Mouse (Mus musculus): ENCODE measurements around the gene Prdm5. TPM values are rescaled to one million over a fixed set of nuclear protein-coding genes. Genes with fewer than 3 reads are reported as not detected.

The Prdm5 gene
- polyA plus RNA-seq (2012; rRNA removed) (18.9 and 26.4 TPM in 2 replicates), polyA plus RNA-seq (2014; fragmentation: Nextera tagmentation; extraction: Ambion mirVana) (25.6 and 26.0 TPM in 2 replicates)

DNA sequence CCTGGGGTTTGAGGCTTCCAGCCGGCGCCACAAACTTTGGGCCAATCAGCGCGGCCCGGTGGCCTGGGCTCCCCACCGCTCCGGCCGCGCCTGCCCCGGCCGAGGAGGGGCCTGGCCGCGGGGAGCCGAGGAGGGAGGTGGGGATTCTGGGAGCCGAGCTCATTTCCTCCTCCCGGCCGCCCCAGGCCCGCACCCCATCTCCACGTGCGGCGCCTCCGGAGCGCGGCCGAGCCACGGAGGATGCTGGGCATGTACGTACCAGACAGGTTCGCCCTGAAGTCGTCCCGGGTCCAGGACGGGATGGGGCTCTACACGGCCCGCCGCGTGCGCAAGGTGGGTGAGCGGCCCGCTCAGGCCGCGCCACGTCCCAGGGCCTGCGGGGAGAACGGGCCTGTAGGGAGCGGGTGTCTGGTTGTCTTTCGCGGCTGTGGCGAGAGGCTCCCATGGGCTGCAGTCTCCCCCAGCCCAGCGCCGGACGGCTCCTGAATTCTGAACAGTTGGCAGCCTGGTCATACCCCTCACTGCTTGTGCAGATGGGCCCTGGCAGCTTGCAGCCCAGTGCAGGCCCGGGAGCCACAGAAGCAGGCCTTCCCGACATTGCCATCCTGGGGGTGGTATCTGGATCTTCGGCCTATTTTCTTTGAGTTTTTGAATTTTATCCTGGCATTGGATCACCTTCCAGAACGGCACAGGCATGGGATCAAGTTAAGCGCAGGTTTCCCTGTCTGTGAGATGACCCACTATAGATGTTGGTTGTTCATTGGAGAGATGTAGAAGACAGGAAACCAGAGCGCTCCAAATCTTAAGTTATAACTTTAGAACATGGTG, at the start of gene Prdm5:
TSS of gene Prdm5 (plus strand) at position 128 of the 828 bp plus-strand sequence.
- Histone ChIP-seq H3K36me3 (ENCODE audit: control insufficient read depth, insufficient read depth, low read length) (no peaks in the 10 kb centered on the region), H3K27me3 (ENCODE audit: control insufficient read depth, insufficient read depth, low read length) (no peaks in the 10 kb centered on the region), H3K27ac (replicated peaks; ENCODE audit: low read depth, low read length) (peak within 1 kb of the TSS; percentile 87), H3K9ac (ENCODE audit: low read depth, low read length, severe bottlenecking) (peak within 1 kb of the TSS; percentile 94), H3K4me1 (ENCODE audit: control insufficient read depth, insufficient read depth, low read length) (peaks cover 7% of the 10 kb centered on the region), H3K4me3 (replicated peaks; ENCODE audit: low read length) (peak within 1 kb of the TSS; percentile 62), H3K4me2 (replicated peaks; ENCODE audit: low read depth, low read length, severe bottlenecking) (peak within 1 kb of the TSS; percentile 70), H3K9me3 (ENCODE audit: control insufficient read depth, low read length) (no peaks in the 10 kb centered on the region)
- ATAC-seq (ENCODE audit: low FRiP score, low read depth) (peak; percentile 94), DNase-seq (ENCODE audit: low spot score) (peak; percentile 63)
- WGBS = 4% methylated on average over 54 of the region's 56 CpGs
- TF ChIP-seq POLR2A (IDR thresholded peaks at IDR 0.05; ENCODE audit: borderline replicate concordance, extremely low read depth, insufficient read depth, insufficient read length) = peak; percentile 24; the same call in 1 of the 2 replicates

DNA sequence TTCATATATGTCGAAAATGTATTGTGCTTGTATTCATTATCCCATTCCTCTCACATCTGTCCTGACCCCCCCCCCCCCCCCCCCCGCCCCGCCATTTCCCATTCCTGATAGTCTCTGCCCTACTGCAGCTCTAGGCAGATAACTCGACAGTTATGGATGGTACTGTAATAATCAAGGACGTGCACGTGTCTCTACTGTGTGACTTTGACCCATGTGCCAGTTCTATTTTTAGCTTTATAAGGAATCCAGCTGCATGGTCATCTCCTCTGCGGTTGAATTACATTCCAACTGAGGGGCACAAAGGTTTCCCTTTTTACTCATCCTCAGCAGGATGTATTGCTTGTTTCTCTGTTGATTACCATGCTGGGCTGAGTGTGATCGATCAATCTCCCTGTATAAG, 39.3 kb upstream of the Prdm5 start:
- no peak for ATAC-seq (ENCODE audit: low FRiP score, low read depth)
- H3K27ac ChIP-seq (replicated peaks; ENCODE audit: low read depth, low read length) = no peak overlapping the region
- 62% methylated on average over 6 of the region's 8 CpGs for WGBS
- no peak overlapping the region for H3K4me3 ChIP-seq (replicated peaks; ENCODE audit: low read length)
- no peaks in the 10 kb centered on the region for H3K9me3 ChIP-seq (ENCODE audit: control insufficient read depth, low read length)
- no peaks in the 10 kb centered on the region for H3K36me3 ChIP-seq (ENCODE audit: control insufficient read depth, insufficient read depth, low read length)
- TF ChIP-seq POLR2A (IDR thresholded peaks at IDR 0.05; ENCODE audit: borderline replicate concordance, extremely low read depth, insufficient read depth, insufficient read length) = no peak
- H3K9ac ChIP-seq (ENCODE audit: low read depth, low read length, severe bottlenecking) = no peak overlapping the region
- no peak for DNase-seq (ENCODE audit: low spot score)
- H3K4me2 ChIP-seq (replicated peaks; ENCODE audit: low read depth, low read length, severe bottlenecking) = no peak overlapping the region
- peaks cover 3% of the 10 kb centered on the region for H3K4me1 ChIP-seq (ENCODE audit: control insufficient read depth, insufficient read depth, low read length)
- H3K27me3 ChIP-seq (ENCODE audit: control insufficient read depth, insufficient read depth, low read length) = no peaks in the 10 kb centered on the region

DNA sequence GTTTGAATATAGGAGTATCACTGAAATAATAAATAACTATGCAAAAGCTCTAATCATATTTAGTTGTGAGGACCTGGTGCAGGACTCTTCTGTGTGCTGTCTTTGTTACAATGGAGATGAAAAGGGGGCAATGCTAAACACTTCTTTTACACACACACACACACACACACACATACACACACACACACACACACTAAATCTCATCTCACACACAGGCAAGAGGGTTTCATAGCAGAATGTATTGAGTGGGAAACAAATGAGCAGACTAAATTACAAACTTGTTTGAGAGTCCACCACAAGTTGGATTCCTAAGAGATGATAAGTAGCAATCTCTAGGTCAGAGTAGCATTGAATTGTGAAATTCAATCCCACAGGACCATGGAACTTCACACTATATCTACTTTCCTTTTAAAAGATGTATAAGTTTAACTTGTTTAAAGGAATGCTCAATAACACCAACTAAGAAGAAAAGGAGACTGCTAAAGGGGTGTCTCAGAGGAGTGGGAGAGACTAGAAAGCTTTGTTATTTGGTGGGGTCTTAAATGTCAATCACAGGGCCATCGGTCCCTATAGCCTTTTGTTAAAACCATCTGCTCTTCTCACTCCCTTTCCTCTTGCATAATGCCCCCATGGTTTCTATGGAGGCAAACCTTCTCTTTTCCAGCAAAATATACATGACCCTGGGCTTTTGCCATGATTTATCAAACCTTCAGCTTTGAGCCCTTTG, 35.5 kb upstream of the Prdm5 start:
- DNase-seq (ENCODE audit: low spot score) (no peak), ATAC-seq (ENCODE audit: low FRiP score, low read depth) (no peak)
- Histone ChIP-seq H3K4me2 (replicated peaks; ENCODE audit: low read depth, low read length, severe bottlenecking) (no peak overlapping the region), H3K4me3 (replicated peaks; ENCODE audit: low read length) (no peak overlapping the region), H3K9me3 (ENCODE audit: control insufficient read depth, low read length) (no peaks in the 10 kb centered on the region), H3K27ac (replicated peaks; ENCODE audit: low read depth, low read length) (no peak overlapping the region), H3K36me3 (ENCODE audit: control insufficient read depth, insufficient read depth, low read length) (no peaks in the 10 kb centered on the region), H3K9ac (ENCODE audit: low read depth, low read length, severe bottlenecking) (no peak overlapping the region), H3K27me3 (ENCODE audit: control insufficient read depth, insufficient read depth, low read length) (no peaks in the 10 kb centered on the region), H3K4me1 (ENCODE audit: control insufficient read depth, insufficient read depth, low read length) (peaks cover 3% of the 10 kb centered on the region)
- TF ChIP-seq POLR2A (IDR thresholded peaks at IDR 0.05; ENCODE audit: borderline replicate concordance, extremely low read depth, insufficient read depth, insufficient read length) = no peak
- 70% methylated on average over 1 of the region's 1 CpGs for WGBS

DNA sequence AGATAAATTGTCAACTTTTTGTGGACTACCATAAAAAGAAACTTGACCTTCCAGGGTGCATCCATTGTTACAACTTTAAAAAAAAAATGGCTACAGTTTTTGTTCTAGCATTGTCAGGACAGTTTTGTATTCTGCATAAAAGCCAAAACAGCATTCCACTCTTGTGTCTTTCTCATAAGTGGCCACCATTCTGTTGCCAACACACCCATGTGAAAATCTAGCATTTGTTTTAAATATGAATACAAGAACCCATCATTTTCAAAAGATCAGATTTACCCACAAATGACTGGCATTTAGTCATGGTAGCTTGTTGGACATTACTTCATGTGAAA, 35.0 kb upstream of the Prdm5 start:
- no peak overlapping the region for H3K27ac ChIP-seq (replicated peaks; ENCODE audit: low read depth, low read length)
- H3K36me3 ChIP-seq (ENCODE audit: control insufficient read depth, insufficient read depth, low read length) = no peaks in the 10 kb centered on the region
- no peak for DNase-seq (ENCODE audit: low spot score)
- no peaks in the 10 kb centered on the region for H3K9me3 ChIP-seq (ENCODE audit: control insufficient read depth, low read length)
- H3K27me3 ChIP-seq (ENCODE audit: control insufficient read depth, insufficient read depth, low read length) = no peaks in the 10 kb centered on the region
- H3K4me1 ChIP-seq (ENCODE audit: control insufficient read depth, insufficient read depth, low read length) = peaks cover 3% of the 10 kb centered on the region
- no peak for TF ChIP-seq POLR2A (IDR thresholded peaks at IDR 0.05; ENCODE audit: borderline replicate concordance, extremely low read depth, insufficient read depth, insufficient read length)
- ATAC-seq (ENCODE audit: low FRiP score, low read depth) = no peak
- no peak overlapping the region for H3K9ac ChIP-seq (ENCODE audit: low read depth, low read length, severe bottlenecking)
- H3K4me2 ChIP-seq (replicated peaks; ENCODE audit: low read depth, low read length, severe bottlenecking) = no peak overlapping the region
- H3K4me3 ChIP-seq (replicated peaks; ENCODE audit: low read length) = no peak overlapping the region

DNA sequence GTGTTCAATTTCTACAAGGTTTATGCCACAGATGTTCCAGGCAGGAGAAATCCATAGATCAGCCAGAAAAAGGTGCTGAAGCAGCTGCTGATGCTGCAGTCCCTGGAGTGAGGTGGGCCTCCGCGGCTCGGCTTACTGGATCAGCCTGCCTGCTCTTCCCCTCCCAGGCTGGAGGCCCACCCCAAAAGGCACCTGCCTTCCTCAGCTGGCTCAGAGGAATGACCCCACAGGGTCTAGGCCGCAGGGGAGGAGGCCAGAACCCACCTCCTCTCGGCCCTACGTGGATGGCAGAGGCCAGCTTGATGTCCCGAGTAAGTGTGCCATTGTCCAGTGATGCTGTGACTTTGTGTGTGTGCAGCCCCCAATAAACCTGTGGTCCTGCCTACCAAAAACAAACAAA, 20.6 kb upstream of the Prdm5 start:
- 66% methylated on average over 7 of the region's 7 CpGs for WGBS
- H3K27ac ChIP-seq (replicated peaks; ENCODE audit: low read depth, low read length) = no peak overlapping the region
- H3K4me2 ChIP-seq (replicated peaks; ENCODE audit: low read depth, low read length, severe bottlenecking) = no peak overlapping the region
- no peaks in the 10 kb centered on the region for H3K27me3 ChIP-seq (ENCODE audit: control insufficient read depth, insufficient read depth, low read length)
- no peaks in the 10 kb centered on the region for H3K36me3 ChIP-seq (ENCODE audit: control insufficient read depth, insufficient read depth, low read length)
- no peak for DNase-seq (ENCODE audit: low spot score)
- no peaks in the 10 kb centered on the region for H3K4me1 ChIP-seq (ENCODE audit: control insufficient read depth, insufficient read depth, low read length)
- no peaks in the 10 kb centered on the region for H3K9me3 ChIP-seq (ENCODE audit: control insufficient read depth, low read length)
- H3K9ac ChIP-seq (ENCODE audit: low read depth, low read length, severe bottlenecking) = no peak overlapping the region
- no peak for TF ChIP-seq POLR2A (IDR thresholded peaks at IDR 0.05; ENCODE audit: borderline replicate concordance, extremely low read depth, insufficient read depth, insufficient read length)
- H3K4me3 ChIP-seq (replicated peaks; ENCODE audit: low read length) = no peak overlapping the region
- no peak for ATAC-seq (ENCODE audit: low FRiP score, low read depth)
